Comparison of ENCODE assay signal across 24 mouse cellular contexts in the genomic region with DNA sequence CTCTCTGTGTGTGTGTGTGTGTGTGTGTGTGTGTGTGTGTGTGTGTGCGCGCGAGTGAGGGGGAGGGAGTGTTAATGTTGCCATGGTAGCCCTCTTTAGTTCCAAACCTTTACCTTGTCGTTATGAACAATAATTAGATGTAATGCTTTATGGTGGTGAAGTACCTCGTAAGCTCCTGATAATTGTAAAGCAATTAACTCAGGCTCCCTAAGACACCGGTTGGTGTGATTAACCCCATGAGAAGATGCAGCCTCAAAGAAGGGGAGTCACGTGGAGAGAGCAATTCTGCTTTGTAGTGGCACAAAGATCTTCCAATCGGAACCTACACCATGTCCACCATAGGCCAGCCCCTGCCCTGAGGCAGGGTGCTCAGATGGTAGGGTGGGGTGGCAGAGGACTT.
DNase-seq lines count a peak whose midpoint lies in the region; ATAC-seq and TF ChIP-seq lines count a peak whose summit lies in the region.
"Had no signal": no experiment of that assay in that cellular context is flagged by ENCODE, and none has a peak within 500 bp of the region (broad histone marks: within the 10 kb centered on the region; RNA-seq: fewer than 3 reads in every experiment).

No protein-coding gene starts in this region.

- H3K36me3 ChIP-seq in hindbrain, embryonic 15.5 days: no peaks in the 10 kb centered on the region
- H3K36me3 ChIP-seq in hindbrain, embryonic 10.5 days: no peaks in the 10 kb centered on the region
- no peaks in the 10 kb centered on the region for H3K36me3 ChIP-seq in neural tube, embryonic 13.5 days
- H3K36me3 ChIP-seq in forebrain, embryonic 13.5 days (ENCODE audit: poor library complexity, severe bottlenecking): no peaks in the 10 kb centered on the region
- H3K36me3 ChIP-seq in hindbrain, postnatal 0 days (ENCODE audit: insufficient read depth, low read length): no peaks in the 10 kb centered on the region
- H3K36me3 ChIP-seq: embryonic facial prominence, embryonic 13.5 days; limb, embryonic 15.5 days; lung, embryonic 15.5 days had no signal

- H3K4me3 ChIP-seq in hindbrain, embryonic 15.5 days: no peak overlapping the region
- H3K4me3 ChIP-seq in hindbrain, embryonic 10.5 days: no peak overlapping the region
- H3K4me3 ChIP-seq in neural tube, embryonic 13.5 days: no peak overlapping the region
- no peak overlapping the region for H3K4me3 ChIP-seq in forebrain, embryonic 13.5 days
- H3K4me3 ChIP-seq in hindbrain, postnatal 0 days (ENCODE audit: low read length): no peak overlapping the region
- H3K4me3 ChIP-seq: embryonic facial prominence, embryonic 13.5 days; left cerebral cortex, adult 2 months; limb, embryonic 15.5 days; lung, embryonic 15.5 days; megakaryocyte, embryonic 14.5 days had no signal

- TF ChIP-seq CTCF in hindbrain, postnatal 0 days (IDR thresholded peaks at IDR 0.05; ENCODE audit: low read depth): no peak

- DNase-seq in hindbrain, embryonic 10.5 days (ENCODE audit: low spot score): no peak
- no peak for DNase-seq in neural tube, embryonic 10.5 days (ENCODE audit: extremely low spot score, low spot score)
- no peak for DNase-seq in hindbrain, postnatal 0 days (ENCODE audit: low spot score)
- no peak for DNase-seq in urinary bladder, postnatal 10 days (ENCODE audit: low spot score)
- DNase-seq in adrenal gland, adult (ENCODE audit: inconsistent age in 2 of 2, low spot score in 1 of 2): no peak
- DNase-seq: cerebellum, adult 2 months; cerebellum, postnatal 25 days; gastrocnemius, postnatal 14 days; kidney, adult 18-20 months; kidney, postnatal 4 days; left cerebral cortex, postnatal 4 days; lung, postnatal 36 days; thymus, adult 18-20 months; thymus, postnatal 36 days had no signal

- H3K4me2 ChIP-seq in hindbrain, embryonic 15.5 days: no peak overlapping the region
- H3K4me2 ChIP-seq in neural tube, embryonic 13.5 days: no peak overlapping the region
- H3K4me2 ChIP-seq in forebrain, embryonic 13.5 days: no peak overlapping the region
- H3K4me2 ChIP-seq in hindbrain, postnatal 0 days (ENCODE audit: low read depth, low read length): no peak overlapping the region
- H3K4me2 ChIP-seq: embryonic facial prominence, embryonic 13.5 days; heart, embryonic 11.5 days; limb, embryonic 15.5 days; lung, embryonic 15.5 days had no signal

- H3K4me1 ChIP-seq in hindbrain, embryonic 15.5 days (replicated peaks): peaks cover 16% of the 10 kb centered on the region
- H3K4me1 ChIP-seq in hindbrain, embryonic 10.5 days (replicated peaks): peaks cover 4% of the 10 kb centered on the region; the same call in 1 of the 2 replicates
- H3K4me1 ChIP-seq in neural tube, embryonic 13.5 days (replicated peaks): peaks cover 48% of the 10 kb centered on the region
- H3K4me1 ChIP-seq in forebrain, embryonic 13.5 days: peaks cover 31% of the 10 kb centered on the region
- no peaks in the 10 kb centered on the region; the same call in 1 of the 2 replicates for H3K4me1 ChIP-seq in hindbrain, postnatal 0 days (ENCODE audit: insufficient read depth, low read length)
- H3K4me1 ChIP-seq: limb, embryonic 15.5 days; lung, embryonic 15.5 days; megakaryocyte, embryonic 14.5 days had no signal

- H3K9ac ChIP-seq in hindbrain, embryonic 15.5 days: no peak overlapping the region
- no peak overlapping the region for H3K9ac ChIP-seq in neural tube, embryonic 13.5 days
- H3K9ac ChIP-seq in forebrain, embryonic 13.5 days: no peak overlapping the region
- no peak overlapping the region for H3K9ac ChIP-seq in hindbrain, postnatal 0 days (replicated peaks; ENCODE audit: low read length)
- H3K9ac ChIP-seq: embryonic facial prominence, embryonic 13.5 days; limb, embryonic 15.5 days; liver, embryonic 14.5 days; lung, embryonic 15.5 days had no signal

- H3K9me3 ChIP-seq in hindbrain, embryonic 15.5 days: no peaks in the 10 kb centered on the region
- H3K9me3 ChIP-seq in hindbrain, embryonic 10.5 days: no peaks in the 10 kb centered on the region
- no peaks in the 10 kb centered on the region for H3K9me3 ChIP-seq in neural tube, embryonic 13.5 days
- no peaks in the 10 kb centered on the region for H3K9me3 ChIP-seq in forebrain, embryonic 13.5 days (replicated peaks)
- no peaks in the 10 kb centered on the region for H3K9me3 ChIP-seq in hindbrain, postnatal 0 days (ENCODE audit: low read length)
- H3K9me3 ChIP-seq: embryonic facial prominence, embryonic 13.5 days; limb, embryonic 15.5 days; lung, embryonic 15.5 days; megakaryocyte, embryonic 14.5 days had no signal

- H3K27me3 ChIP-seq in hindbrain, embryonic 15.5 days: no peaks in the 10 kb centered on the region
- no peaks in the 10 kb centered on the region for H3K27me3 ChIP-seq in hindbrain, embryonic 10.5 days (ENCODE audit: insufficient read depth, poor library complexity, severe bottlenecking)
- H3K27me3 ChIP-seq in neural tube, embryonic 13.5 days: no peaks in the 10 kb centered on the region
- peaks cover 7% of the 10 kb centered on the region for H3K27me3 ChIP-seq in forebrain, embryonic 13.5 days
- H3K27me3 ChIP-seq in hindbrain, postnatal 0 days (ENCODE audit: insufficient read depth, low read length): no peaks in the 10 kb centered on the region
- H3K27me3 ChIP-seq: embryonic facial prominence, embryonic 13.5 days; limb, embryonic 15.5 days; lung, embryonic 15.5 days; megakaryocyte, embryonic 14.5 days had no signal

- WGBS in hindbrain, embryonic 15.5 days: 50% methylated on average over 8 of the region's 8 CpGs
- 81% methylated on average over 8 of the region's 8 CpGs for WGBS in hindbrain, embryonic 10.5 days
- 20% methylated on average over 8 of the region's 8 CpGs for WGBS in neural tube, embryonic 13.5 days
- WGBS in forebrain, embryonic 13.5 days: 23% methylated on average over 8 of the region's 8 CpGs
- 50% methylated on average over 8 of the region's 8 CpGs for WGBS in hindbrain, postnatal 0 days

- peak; percentile 51 for ATAC-seq in hindbrain, embryonic 15.5 days (ENCODE audit: low FRiP score, low read depth)
- ATAC-seq in neural tube, embryonic 13.5 days (ENCODE audit: low read depth): peak; percentile 23; the same call in 1 of the 2 replicates
- peak; percentile 37 for ATAC-seq in forebrain, embryonic 13.5 days
- peak; percentile 74 for ATAC-seq in hindbrain, postnatal 0 days

- no peak overlapping the region for H3K27ac ChIP-seq in hindbrain, embryonic 15.5 days (replicated peaks)
- H3K27ac ChIP-seq in hindbrain, embryonic 10.5 days: no peak overlapping the region
- H3K27ac ChIP-seq in neural tube, embryonic 13.5 days (replicated peaks): no peak overlapping the region
- no peak overlapping the region for H3K27ac ChIP-seq in forebrain, embryonic 13.5 days
- H3K27ac ChIP-seq in hindbrain, postnatal 0 days: no peak overlapping the region
- H3K27ac ChIP-seq: embryonic facial prominence, embryonic 13.5 days; left cerebral cortex, adult 2 months; limb, embryonic 15.5 days; liver, embryonic 14.5 days; lung, embryonic 15.5 days had no signal

Comparison
In these comparisons a context has a peak if more than half of its experiments do, and no peak if none do; other contexts are left out.
1. ATAC-seq: peak in every context shown above with its lines; median percentile 74 in hindbrain, postnatal 0 days; 51 in hindbrain, embryonic 15.5 days; 37 in forebrain, embryonic 13.5 days; 23 in neural tube, embryonic 13.5 days.